Mouse (Mus musculus) layer of hippocampus, postnatal 25 days (tissue): ENCODE measurements around the gene Focad. TPM values are rescaled to one million over a fixed set of nuclear protein-coding genes. Genes with fewer than 3 reads are reported as not detected.
"Not testable (repeated sequence)": the region's sequence is repeated elsewhere in the genome, so short reads cannot be mapped to it uniquely, and the experiment has no call there.

Experiments
- DNase-seq, 2 experiments: peaks; one replicate each; pipeline ENCODE4 v3.0.0; 2022; ENCODE audit warnings: mixed read lengths in 2 of 2, low spot score in 1 of 2; ENCODE audit errors: extremely low spot score in 1 of 2
- total RNA-seq, 2 experiments: library from RNA; stranded (reverse); gene quantifications; 2 replicates each; pipeline ENCODE4 v1.2.3; 2021

Focad gene
- total RNA-seq, 2 experiments from 2014 or later = 59.1 to 75.4 TPM

GRCm38 (mm10) chr4:88372293-88373224 is 278.1 kb downstream of the Focad start:
- DNase-seq = no peak

- DNase-seq = no peak
Observed at GRCm38 (mm10) chr4:88390036-88390435, 295.6 kb downstream of the Focad start.

- not testable (repeated sequence) for DNase-seq
Observed at GRCm38 (mm10) chr4:88390596-88390995, 296.2 kb downstream of the Focad start.

GRCm38 (mm10) chr4:88395717-88396116 is 301.3 kb downstream of the Focad start:
- DNase-seq = no peak

GRCm38 (mm10) chr4:88396995-88397521 is 302.6 kb downstream of the Focad start:
- DNase-seq = no peak

DNA sequence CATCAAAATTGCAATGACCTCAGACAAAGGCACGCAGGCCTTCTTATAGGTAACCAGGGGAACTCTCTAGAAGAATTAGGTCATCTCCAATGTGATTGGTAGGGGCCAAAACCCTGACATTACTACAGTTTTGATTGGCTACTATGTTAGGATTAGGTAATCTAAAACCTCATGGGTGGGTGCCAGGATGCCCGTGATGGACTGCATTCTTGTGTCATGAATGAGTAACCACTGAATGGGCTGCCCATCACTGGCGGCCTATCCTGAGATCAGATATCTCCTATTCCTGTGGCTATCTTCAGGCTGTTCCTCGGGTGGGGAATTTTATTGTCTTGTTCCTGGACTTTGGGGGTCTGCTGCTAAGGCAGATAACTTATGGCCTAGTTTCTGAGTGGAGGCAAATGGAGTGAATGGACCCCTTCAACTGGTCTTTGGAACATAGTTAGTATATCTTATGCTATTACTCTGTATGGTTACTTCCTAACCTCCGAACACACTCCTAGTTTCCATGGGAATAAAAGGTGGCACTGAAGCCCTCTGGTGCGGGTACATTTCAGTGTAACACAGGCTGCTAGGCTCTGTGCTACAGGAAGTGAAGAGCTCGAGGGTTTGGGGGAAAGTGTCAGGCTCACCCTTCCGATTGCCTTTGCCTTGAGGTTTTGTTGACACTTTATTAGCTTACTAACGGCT is 306.0 kb downstream of the Focad start:
- no peak for DNase-seq

DNA sequence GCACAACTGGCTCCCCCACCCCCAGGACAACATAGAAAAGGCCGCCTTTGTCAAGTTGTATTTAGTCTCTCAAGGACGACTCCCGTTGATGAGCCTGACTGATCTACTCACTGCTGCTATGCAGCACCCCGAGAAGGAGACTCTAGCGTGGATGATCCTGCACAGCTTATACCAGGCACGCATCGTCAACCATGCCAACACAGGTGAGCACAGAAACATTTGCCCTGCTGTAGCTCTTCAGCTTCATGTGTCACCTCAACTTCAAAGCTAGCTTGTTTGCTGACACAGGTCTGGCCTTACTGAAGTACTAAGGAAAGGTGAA is 306.5 kb downstream of the Focad start:
- DNase-seq = no peak

- no peak for DNase-seq
Observed at GRCm38 (mm10) chr4:88402884-88403283, 308.5 kb downstream of the Focad start.

- DNase-seq = peak in 1 of 2 experiments; percentile 23
Observed at GRCm38 (mm10) chr4:88406887-88407696, 312.7 kb downstream of the Focad start.

DNA sequence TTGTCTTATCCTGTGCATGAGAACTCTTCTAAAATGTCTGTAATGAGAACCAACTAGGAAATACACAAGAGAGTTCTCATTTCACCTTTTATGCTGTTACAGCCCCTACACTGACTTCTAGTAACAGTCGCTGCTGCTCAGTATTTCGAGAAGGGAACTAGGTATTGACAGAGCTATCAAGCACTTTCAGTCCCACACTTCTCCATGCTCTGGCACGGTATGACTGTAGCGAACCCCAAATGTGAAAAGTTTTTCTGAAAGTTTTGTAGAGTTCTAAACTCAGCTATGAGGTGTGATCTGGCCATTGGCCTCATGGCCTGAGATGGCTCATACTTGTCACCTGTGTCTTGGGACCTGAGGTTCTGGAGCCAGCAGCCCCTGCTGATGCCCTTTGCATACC is 314.9 kb downstream of the Focad start:
- DNase-seq = no peak

DNA sequence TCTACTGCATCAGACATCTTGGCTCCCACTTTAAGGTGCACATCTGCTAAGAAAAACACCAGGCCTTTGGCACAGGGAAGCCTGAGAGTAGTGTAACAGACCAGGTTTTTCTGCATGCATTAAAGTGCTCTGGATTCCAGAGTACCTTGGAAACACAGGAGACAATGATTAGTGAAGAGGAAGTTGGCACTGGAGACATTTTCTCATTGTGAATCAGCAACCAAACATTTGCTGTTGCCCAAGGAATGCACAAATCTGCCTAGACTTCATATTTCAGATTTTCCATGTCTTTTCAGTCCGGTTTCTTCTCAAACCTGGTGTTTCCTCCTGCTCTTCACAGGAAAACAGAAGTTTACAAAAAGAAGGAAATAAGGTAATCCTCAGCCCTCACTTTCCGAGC is 317.9 kb downstream of the Focad start:
- DNase-seq = no peak

DNA sequence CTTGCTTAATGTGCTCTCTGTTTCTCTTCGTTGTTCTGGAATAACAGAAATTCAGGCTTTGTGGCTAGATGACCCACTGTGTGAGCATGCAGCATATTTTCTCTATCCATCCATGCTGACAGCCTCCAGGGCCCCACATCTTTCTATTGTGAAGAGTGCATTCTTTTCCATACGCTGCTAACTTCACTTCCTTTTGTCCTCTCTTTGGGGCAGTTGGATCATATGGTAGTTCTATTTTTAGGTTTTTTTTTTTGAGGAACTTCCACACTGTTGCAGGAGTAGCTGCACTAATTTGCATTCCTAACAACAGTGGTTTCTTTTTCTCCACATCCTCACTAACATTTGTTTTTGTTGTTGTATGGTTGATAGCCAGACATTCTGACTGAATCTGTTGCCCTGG is 320.6 kb downstream of the Focad start:
- no peak for DNase-seq

DNA sequence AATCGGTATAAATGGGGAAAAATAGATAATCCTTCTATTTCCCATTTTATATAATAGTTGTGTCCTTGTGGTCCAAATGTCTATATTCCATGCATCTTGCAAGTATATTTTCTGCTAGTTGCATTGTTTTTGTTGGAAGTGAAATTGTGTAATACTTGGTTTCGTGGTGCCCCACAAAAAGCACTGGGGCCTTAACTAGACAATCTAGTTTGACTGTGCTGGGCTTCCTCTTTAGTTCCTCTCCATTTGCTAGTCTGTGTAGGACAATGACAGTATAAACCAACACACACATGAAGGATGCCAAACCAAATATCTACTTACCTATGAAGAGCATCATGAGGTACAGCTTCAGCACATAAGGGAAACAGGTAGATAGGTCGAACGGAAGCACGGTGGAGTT is 324.9 kb downstream of the Focad start:
- no peak for DNase-seq

GRCm38 (mm10) chr4:88424563-88424962 is 330.1 kb downstream of the Focad start:
- DNase-seq = no peak

DNA sequence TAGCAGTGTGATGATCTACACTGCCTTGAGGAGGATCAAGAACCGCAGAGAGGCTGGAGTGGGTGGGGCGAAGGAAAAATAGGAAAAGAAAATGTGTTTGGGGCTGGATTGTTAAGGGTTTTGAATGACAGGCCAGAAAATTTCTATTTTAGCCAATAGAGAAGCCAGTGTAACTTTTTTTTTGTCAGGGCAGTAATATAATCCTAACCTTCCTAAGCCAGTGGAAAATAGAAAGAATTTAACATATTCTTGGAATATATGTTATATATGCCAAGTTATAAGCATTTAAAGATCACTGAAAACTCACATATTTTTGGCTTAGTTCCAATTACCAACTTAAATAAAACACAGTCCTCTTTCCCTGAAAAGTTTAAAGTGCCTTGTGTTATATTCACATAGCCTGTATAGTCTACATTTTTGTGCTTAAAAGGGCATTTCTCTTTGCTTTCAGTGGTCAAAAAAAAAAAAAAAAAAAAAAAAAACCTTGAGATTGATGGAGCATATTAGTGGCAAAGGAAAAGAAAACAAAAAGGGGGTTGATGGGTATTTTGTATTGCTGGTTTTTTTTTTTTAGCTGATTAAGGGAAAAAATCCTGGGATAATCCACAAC is 333.3 kb downstream of the Focad start:
- DNase-seq = no peak

GRCm38 (mm10) chr4:88432412-88433024 is 338.1 kb downstream of the Focad start:
- DNase-seq = no peak

GRCm38 (mm10) chr4:88436593-88437165 is 342.2 kb downstream of the Focad start:
- no peak for DNase-seq

GRCm38 (mm10) chr4:88437166-88437565 is 342.7 kb downstream of the Focad start:
- no peak for DNase-seq

- DNase-seq = no peak
Observed at GRCm38 (mm10) chr4:88437917-88438316, 343.5 kb downstream of the Focad start.
